Mouse (Mus musculus): ENCODE results near the gene Rnf6. TPM values are rescaled to one million over a fixed set of nuclear protein-coding genes. Genes with fewer than 3 reads are reported as not detected.

The Rnf6 gene
- polyA plus RNA-seq, 1 experiment from 2014 or later: 25.9 TPM

- no peak overlapping the region for H3K27ac ChIP-seq
- H3K4me1 ChIP-seq: 0 out of 2 replicates have a peak, but pooled peaks cover 4% of the 10 kb centered on the region
- 95% methylated on average over 7 of the region's 7 CpGs for WGBS
- no peaks in the 10 kb centered on the region for H3K27me3 ChIP-seq (ENCODE audit: poor library complexity, severe bottlenecking)
- no peak overlapping the region for H3K4me3 ChIP-seq
- no peak for DNase-seq (ENCODE audit: extremely low spot score, low spot score)
- H3K36me3 ChIP-seq (replicated peaks): peaks cover 25% of the 10 kb centered on the region
- H3K9me3 ChIP-seq: no peaks in the 10 kb centered on the region
Measured at GRCm38 (mm10) chr5:146245646-146246370, 24.5 kb upstream of the Rnf6 start.

GRCm38 (mm10) chr5:146245193-146245592 is 23.8 kb upstream of the Rnf6 start:
- 98% methylated on average over 4 of the region's 4 CpGs for WGBS
- Histone ChIP-seq H3K27ac (no peak overlapping the region), H3K4me1 (0 out of 2 replicates have a peak, but pooled peaks cover 4% of the 10 kb centered on the region), H3K9me3 (no peaks in the 10 kb centered on the region), H3K36me3 (replicated peaks) (peaks cover 18% of the 10 kb centered on the region), H3K4me3 (no peak overlapping the region), H3K27me3 (ENCODE audit: poor library complexity, severe bottlenecking) (no peaks in the 10 kb centered on the region)
- no peak for DNase-seq (ENCODE audit: extremely low spot score, low spot score)

GRCm38 (mm10) chr5:146241202-146241601 is 19.8 kb upstream of the Rnf6 start:
- H3K9me3 ChIP-seq: no peaks in the 10 kb centered on the region
- H3K27me3 ChIP-seq (ENCODE audit: poor library complexity, severe bottlenecking): no peaks in the 10 kb centered on the region
- 89% methylated on average over 3 of the region's 3 CpGs for WGBS
- no peak for DNase-seq (ENCODE audit: extremely low spot score, low spot score)
- H3K4me1 ChIP-seq: 0 out of 2 replicates have a peak, but pooled peaks cover 4% of the 10 kb centered on the region
- H3K4me3 ChIP-seq: no peak overlapping the region
- H3K27ac ChIP-seq: no peak overlapping the region
- peaks cover 28% of the 10 kb centered on the region for H3K36me3 ChIP-seq (replicated peaks)

- H3K4me1 ChIP-seq: 0 out of 2 replicates have a peak, but pooled peaks cover 4% of the 10 kb centered on the region
- 92% methylated on average over 2 of the region's 2 CpGs for WGBS
- no peak overlapping the region for H3K27ac ChIP-seq
- DNase-seq (ENCODE audit: extremely low spot score, low spot score): no peak
- H3K9me3 ChIP-seq: no peaks in the 10 kb centered on the region
- peaks cover 28% of the 10 kb centered on the region for H3K36me3 ChIP-seq (replicated peaks)
- no peak overlapping the region for H3K4me3 ChIP-seq
- H3K27me3 ChIP-seq (ENCODE audit: poor library complexity, severe bottlenecking): no peaks in the 10 kb centered on the region
Measured at GRCm38 (mm10) chr5:146240771-146241170, 19.4 kb upstream of the Rnf6 start.

GRCm38 (mm10) chr5:146238274-146238673 is 16.9 kb upstream of the Rnf6 start:
- no peak for DNase-seq (ENCODE audit: extremely low spot score, low spot score)
- Histone ChIP-seq H3K9me3 (no peaks in the 10 kb centered on the region), H3K36me3 (replicated peaks) (peaks cover 23% of the 10 kb centered on the region), H3K27ac (no peak overlapping the region), H3K4me3 (no peak overlapping the region), H3K4me1 (peaks cover 13% of the 10 kb centered on the region), H3K27me3 (ENCODE audit: poor library complexity, severe bottlenecking) (no peaks in the 10 kb centered on the region)
- 89% methylated on average over 10 of the region's 10 CpGs for WGBS

GRCm38 (mm10) chr5:146234336-146234735 is 13.0 kb upstream of the Rnf6 start:
- H3K36me3 ChIP-seq (replicated peaks): peaks cover 19% of the 10 kb centered on the region
- peaks cover 26% of the 10 kb centered on the region for H3K4me1 ChIP-seq
- H3K27me3 ChIP-seq (ENCODE audit: poor library complexity, severe bottlenecking): no peaks in the 10 kb centered on the region
- no peak for DNase-seq (ENCODE audit: extremely low spot score, low spot score)
- no peak overlapping the region for H3K27ac ChIP-seq
- 97% methylated on average over 1 of the region's 1 CpGs for WGBS
- H3K9me3 ChIP-seq: no peaks in the 10 kb centered on the region
- H3K4me3 ChIP-seq: no peak overlapping the region

GRCm38 (mm10) chr5:146232816-146233215 is 11.5 kb upstream of the Rnf6 start:
- Histone ChIP-seq H3K27ac (no peak overlapping the region), H3K9me3 (no peaks in the 10 kb centered on the region), H3K27me3 (ENCODE audit: poor library complexity, severe bottlenecking) (no peaks in the 10 kb centered on the region), H3K36me3 (replicated peaks) (peaks cover 9% of the 10 kb centered on the region), H3K4me3 (peak overlapping the region; percentile 90), H3K4me1 (peaks cover 26% of the 10 kb centered on the region)
- DNase-seq (ENCODE audit: extremely low spot score, low spot score): no peak
- 86% methylated on average over 11 of the region's 11 CpGs for WGBS

GRCm38 (mm10) chr5:146232056-146232675 is 10.8 kb upstream of the Rnf6 start:
- no peaks in the 10 kb centered on the region for H3K9me3 ChIP-seq
- 49% methylated on average over 6 of the region's 6 CpGs for WGBS
- H3K4me3 ChIP-seq: peak overlapping the region; percentile 90
- peak overlapping the region; percentile 95 for H3K27ac ChIP-seq
- no peaks in the 10 kb centered on the region for H3K27me3 ChIP-seq (ENCODE audit: poor library complexity, severe bottlenecking)
- DNase-seq (ENCODE audit: extremely low spot score, low spot score): no peak
- peaks cover 4% of the 10 kb centered on the region for H3K36me3 ChIP-seq (replicated peaks)
- peaks cover 26% of the 10 kb centered on the region for H3K4me1 ChIP-seq

GRCm38 (mm10) chr5:146231655-146231996 is 10.3 kb upstream of the Rnf6 start:
- peak; percentile 31 for DNase-seq (ENCODE audit: extremely low spot score, low spot score)
- no peaks in the 10 kb centered on the region for H3K9me3 ChIP-seq
- H3K27ac ChIP-seq: peak overlapping the region; percentile 95
- H3K4me1 ChIP-seq: peaks cover 23% of the 10 kb centered on the region
- under 1% methylated on average over 19 of the region's 19 CpGs for WGBS
- H3K27me3 ChIP-seq (ENCODE audit: poor library complexity, severe bottlenecking): no peaks in the 10 kb centered on the region
- H3K4me3 ChIP-seq: peak overlapping the region; percentile 90
- no peaks in the 10 kb centered on the region for H3K36me3 ChIP-seq (replicated peaks)

GRCm38 (mm10) chr5:146230864-146231654 is 9.7 kb upstream of the Rnf6 start, which contains the start of gene Cdk8:
Gene Cdk8, plus strand, starts transcription at chr5:146231230.
- Histone ChIP-seq H3K36me3 (replicated peaks) (no peaks in the 10 kb centered on the region), H3K4me1 (peaks cover 22% of the 10 kb centered on the region), H3K27me3 (ENCODE audit: poor library complexity, severe bottlenecking) (no peaks in the 10 kb centered on the region), H3K9me3 (no peaks in the 10 kb centered on the region), H3K4me3 (peak within 1 kb of the TSS; percentile 90), H3K27ac (peak within 1 kb of the TSS; percentile 95)
- WGBS: under 1% methylated on average over 83 of the region's 102 CpGs
- DNase-seq (ENCODE audit: extremely low spot score, low spot score): peak; percentile 90

GRCm38 (mm10) chr5:146229869-146230650 is 8.7 kb upstream of the Rnf6 start:
- Histone ChIP-seq H3K4me3 (peak overlapping the region; percentile 90), H3K4me1 (peaks cover 22% of the 10 kb centered on the region), H3K9me3 (no peaks in the 10 kb centered on the region), H3K36me3 (replicated peaks) (no peaks in the 10 kb centered on the region), H3K27ac (peak overlapping the region; percentile 95), H3K27me3 (ENCODE audit: poor library complexity, severe bottlenecking) (no peaks in the 10 kb centered on the region)
- DNase-seq (ENCODE audit: extremely low spot score, low spot score): no peak
- WGBS: 60% methylated on average over 17 of the region's 17 CpGs

- peaks cover 5% of the 10 kb centered on the region for H3K4me1 ChIP-seq
- H3K27me3 ChIP-seq (ENCODE audit: poor library complexity, severe bottlenecking): no peaks in the 10 kb centered on the region
- 85% methylated on average over 8 of the region's 8 CpGs for WGBS
- no peak overlapping the region for H3K27ac ChIP-seq
- H3K36me3 ChIP-seq (replicated peaks): no peaks in the 10 kb centered on the region
- no peaks in the 10 kb centered on the region for H3K9me3 ChIP-seq
- no peak overlapping the region for H3K4me3 ChIP-seq
- DNase-seq (ENCODE audit: extremely low spot score, low spot score): no peak
Measured at GRCm38 (mm10) chr5:146227496-146227895, 6.1 kb upstream of the Rnf6 start.

Data from forebrain, embryonic 10.5 days (tissue).